Mouse (Mus musculus): Measurements from ENCODE around the gene Inip. TPM values are rescaled to one million over a fixed set of nuclear protein-coding genes. Genes with fewer than 3 reads are reported as not detected.
A peak's percentile ranks its signal among the peaks of the same experiment; 100 is the strongest.

Inip gene
- polyA plus RNA-seq, 2 experiments: 20.4 to 40.0 TPM

DNA sequence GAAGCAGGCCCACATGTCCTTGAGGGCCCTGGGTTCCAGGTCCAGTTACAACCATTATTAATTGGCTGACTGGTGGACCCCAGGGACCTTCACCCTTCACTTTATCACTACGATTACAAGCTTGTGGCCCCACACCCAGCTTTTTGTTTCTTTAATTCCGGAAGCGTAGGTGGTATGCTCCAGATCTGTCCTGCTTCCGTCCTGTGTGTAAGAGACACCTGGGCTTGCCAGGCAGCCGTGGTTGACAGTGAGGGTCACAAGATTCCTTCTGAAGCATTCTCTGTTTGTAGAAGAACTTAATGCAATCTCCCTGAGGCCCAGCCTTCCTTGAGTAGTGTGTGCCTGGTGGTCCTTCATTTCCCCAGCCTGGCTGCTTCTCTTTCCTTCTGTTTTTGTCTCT, 23.5 kb upstream of the Inip start:
- ATAC-seq (ENCODE audit: low FRiP score, low read depth) (no peak), DNase-seq (ENCODE audit: low spot score) (no peak)
- Histone ChIP-seq H3K4me3 (replicated peaks; ENCODE audit: low read length) (no peak overlapping the region), H3K27ac (replicated peaks; ENCODE audit: low read depth, low read length) (no peak overlapping the region), H3K9ac (ENCODE audit: low read depth, low read length, severe bottlenecking) (no peak overlapping the region), H3K4me1 (ENCODE audit: control insufficient read depth, insufficient read depth, low read length) (peaks cover 4% of the 10 kb centered on the region; the same call in 1 of the 2 replicates), H3K36me3 (ENCODE audit: control insufficient read depth, insufficient read depth, low read length) (no peaks in the 10 kb centered on the region), H3K9me3 (ENCODE audit: control insufficient read depth, low read length) (no peaks in the 10 kb centered on the region), H3K27me3 (ENCODE audit: control insufficient read depth, insufficient read depth, low read length) (no peaks in the 10 kb centered on the region), H3K4me2 (replicated peaks; ENCODE audit: low read depth, low read length, severe bottlenecking) (no peak overlapping the region)
- no peak for TF ChIP-seq POLR2A (IDR thresholded peaks at IDR 0.05; ENCODE audit: borderline replicate concordance, extremely low read depth, insufficient read depth, insufficient read length)
- 92% methylated on average over 5 of the region's 5 CpGs for WGBS

DNA sequence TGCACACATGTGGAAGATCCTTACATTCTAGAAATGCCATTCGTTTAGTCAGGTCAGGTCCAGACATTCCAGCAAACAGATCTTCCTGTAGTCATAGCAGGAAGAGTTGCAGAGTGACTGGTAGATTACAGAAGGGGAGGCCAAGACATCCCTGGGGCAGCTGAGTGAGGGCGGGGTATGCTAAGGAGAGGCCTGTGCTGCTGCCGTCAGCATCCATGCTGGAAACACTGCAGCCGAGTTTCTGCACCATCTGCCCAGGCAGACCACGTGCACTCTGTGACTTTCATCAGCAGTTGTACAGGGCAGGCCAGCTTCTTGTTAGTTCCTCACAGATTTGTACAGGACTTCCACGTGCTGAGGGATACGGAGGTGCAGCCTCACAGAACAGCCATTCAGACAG, 22.1 kb upstream of the Inip start:
- Histone ChIP-seq H3K9ac (ENCODE audit: low read depth, low read length, severe bottlenecking) (no peak overlapping the region), H3K27me3 (ENCODE audit: control insufficient read depth, insufficient read depth, low read length) (no peaks in the 10 kb centered on the region), H3K9me3 (ENCODE audit: control insufficient read depth, low read length) (no peaks in the 10 kb centered on the region), H3K36me3 (ENCODE audit: control insufficient read depth, insufficient read depth, low read length) (no peaks in the 10 kb centered on the region), H3K27ac (replicated peaks; ENCODE audit: low read depth, low read length) (no peak overlapping the region), H3K4me2 (replicated peaks; ENCODE audit: low read depth, low read length, severe bottlenecking) (no peak overlapping the region), H3K4me3 (replicated peaks; ENCODE audit: low read length) (no peak overlapping the region), H3K4me1 (ENCODE audit: control insufficient read depth, insufficient read depth, low read length) (peaks cover 11% of the 10 kb centered on the region)
- DNase-seq (ENCODE audit: low spot score): no peak
- WGBS: 50% methylated on average over 7 of the region's 7 CpGs
- TF ChIP-seq POLR2A (IDR thresholded peaks at IDR 0.05; ENCODE audit: borderline replicate concordance, extremely low read depth, insufficient read depth, insufficient read length): no peak
- ATAC-seq (ENCODE audit: low FRiP score, low read depth): no peak

DNA sequence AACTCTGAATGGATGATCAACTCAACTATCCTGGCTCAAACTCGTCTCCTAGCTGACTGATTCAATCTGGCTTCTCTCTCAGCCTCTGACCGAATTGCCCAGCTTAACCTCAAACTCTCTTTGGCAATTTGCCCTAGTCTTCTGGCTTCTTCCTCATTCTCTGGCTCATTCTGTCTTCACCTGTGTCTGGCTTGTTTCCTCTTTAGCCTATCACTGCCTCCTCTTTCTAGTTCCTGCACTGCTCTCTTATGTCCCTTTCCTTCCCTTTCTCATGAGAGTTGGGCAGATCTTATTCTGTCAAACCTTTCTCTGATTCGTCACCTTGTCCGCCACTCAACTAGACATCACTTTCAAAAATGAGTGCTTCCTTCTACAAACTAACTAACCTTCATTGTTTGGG, 20.7 kb upstream of the Inip start:
- no peak for TF ChIP-seq POLR2A (IDR thresholded peaks at IDR 0.05; ENCODE audit: borderline replicate concordance, extremely low read depth, insufficient read depth, insufficient read length)
- H3K27ac ChIP-seq (replicated peaks; ENCODE audit: low read depth, low read length): no peak overlapping the region
- ATAC-seq (ENCODE audit: low FRiP score, low read depth) (no peak), DNase-seq (ENCODE audit: low spot score) (no peak)
- no peak overlapping the region for H3K4me2 ChIP-seq (replicated peaks; ENCODE audit: low read depth, low read length, severe bottlenecking)
- WGBS: 85% methylated on average over 4 of the region's 4 CpGs
- H3K36me3 ChIP-seq (ENCODE audit: control insufficient read depth, insufficient read depth, low read length): no peaks in the 10 kb centered on the region
- H3K9me3 ChIP-seq (ENCODE audit: control insufficient read depth, low read length): no peaks in the 10 kb centered on the region
- no peak overlapping the region for H3K9ac ChIP-seq (ENCODE audit: low read depth, low read length, severe bottlenecking)
- H3K4me3 ChIP-seq (replicated peaks; ENCODE audit: low read length): no peak overlapping the region
- no peaks in the 10 kb centered on the region for H3K27me3 ChIP-seq (ENCODE audit: control insufficient read depth, insufficient read depth, low read length)
- H3K4me1 ChIP-seq (ENCODE audit: control insufficient read depth, insufficient read depth, low read length): peaks cover 12% of the 10 kb centered on the region

DNA sequence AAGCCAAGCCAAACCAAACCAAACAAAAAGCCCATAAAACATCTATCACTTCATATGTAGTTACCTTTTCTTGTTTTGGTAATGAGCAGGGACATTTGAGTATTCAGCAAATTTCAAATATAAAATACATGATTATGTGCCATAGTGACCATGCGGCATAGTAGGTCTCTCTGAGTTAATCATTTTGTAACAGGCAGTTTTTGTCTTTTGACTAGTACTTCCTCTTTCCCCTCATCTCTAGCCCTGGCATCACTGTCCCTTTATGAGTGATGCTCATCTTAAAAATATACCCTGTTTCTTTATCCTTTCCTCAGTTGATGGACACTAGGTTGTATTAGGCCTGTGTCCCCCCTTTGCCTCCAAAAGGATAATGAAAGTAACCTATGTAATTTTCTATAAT, 20.1 kb upstream of the Inip start:
- H3K9ac ChIP-seq (ENCODE audit: low read depth, low read length, severe bottlenecking): no peak overlapping the region
- ATAC-seq (ENCODE audit: low FRiP score, low read depth): no peak
- WGBS: 97% methylated on average over 1 of the region's 1 CpGs

DNA sequence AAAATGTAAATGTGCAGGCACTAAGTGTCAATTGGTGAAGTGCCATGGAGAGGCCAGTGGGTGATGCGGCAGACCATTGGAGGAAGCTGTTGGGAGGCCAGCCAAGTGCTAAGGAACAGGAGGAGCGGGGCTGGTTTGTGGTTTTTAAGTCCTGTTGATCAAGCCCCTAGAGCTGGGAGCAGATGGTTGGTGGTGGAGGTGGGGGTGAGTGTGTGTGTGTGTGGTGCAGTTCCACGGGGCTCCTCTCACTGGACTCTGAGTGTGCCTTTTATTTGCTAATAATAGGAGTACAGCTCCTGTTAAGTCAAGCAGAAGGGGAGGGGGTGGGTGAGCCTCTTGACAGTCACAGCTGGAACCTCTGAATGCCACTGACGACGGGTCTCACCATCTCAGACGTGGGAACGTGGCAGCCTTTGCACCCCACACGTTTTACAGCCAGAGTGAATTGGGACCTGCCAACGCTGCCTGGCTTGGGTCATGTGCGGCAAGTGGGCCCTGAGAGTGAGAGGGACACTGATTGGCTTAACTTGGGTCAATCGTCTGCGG, 18.2 kb upstream of the Inip start:
- no peak overlapping the region for H3K4me3 ChIP-seq (replicated peaks; ENCODE audit: low read length)
- no peak for ATAC-seq (ENCODE audit: low FRiP score, low read depth)

More for the DNA sequence above, 20.1 kb upstream of the Inip start:
- TF ChIP-seq POLR2A (IDR thresholded peaks at IDR 0.05; ENCODE audit: borderline replicate concordance, extremely low read depth, insufficient read depth, insufficient read length): no peak
- Histone ChIP-seq H3K36me3 (ENCODE audit: control insufficient read depth, insufficient read depth, low read length) (no peaks in the 10 kb centered on the region), H3K27ac (replicated peaks; ENCODE audit: low read depth, low read length) (no peak overlapping the region), H3K4me1 (ENCODE audit: control insufficient read depth, insufficient read depth, low read length) (peaks cover 12% of the 10 kb centered on the region), H3K27me3 (ENCODE audit: control insufficient read depth, insufficient read depth, low read length) (no peaks in the 10 kb centered on the region), H3K9me3 (ENCODE audit: control insufficient read depth, low read length) (no peaks in the 10 kb centered on the region), H3K4me3 (replicated peaks; ENCODE audit: low read length) (no peak overlapping the region), H3K4me2 (replicated peaks; ENCODE audit: low read depth, low read length, severe bottlenecking) (no peak overlapping the region)
- DNase-seq (ENCODE audit: low spot score): no peak

More for the DNA sequence above, 18.2 kb upstream of the Inip start:
- H3K27me3 ChIP-seq (ENCODE audit: control insufficient read depth, insufficient read depth, low read length): no peaks in the 10 kb centered on the region
- H3K36me3 ChIP-seq (ENCODE audit: control insufficient read depth, insufficient read depth, low read length): no peaks in the 10 kb centered on the region
- TF ChIP-seq POLR2A (IDR thresholded peaks at IDR 0.05; ENCODE audit: borderline replicate concordance, extremely low read depth, insufficient read depth, insufficient read length): no peak
- DNase-seq (ENCODE audit: low spot score): peak; percentile 43
- H3K27ac ChIP-seq (replicated peaks; ENCODE audit: low read depth, low read length): no peak overlapping the region
- H3K9me3 ChIP-seq (ENCODE audit: control insufficient read depth, low read length): no peaks in the 10 kb centered on the region
- peaks cover 12% of the 10 kb centered on the region for H3K4me1 ChIP-seq (ENCODE audit: control insufficient read depth, insufficient read depth, low read length)
- H3K9ac ChIP-seq (ENCODE audit: low read depth, low read length, severe bottlenecking): no peak overlapping the region
- H3K4me2 ChIP-seq (replicated peaks; ENCODE audit: low read depth, low read length, severe bottlenecking): no peak overlapping the region
- WGBS: 32% methylated on average over 12 of the region's 12 CpGs

All from limb, embryonic 14.5 days (tissue).